Comparison of ENCODE assay signal across 24 mouse cellular contexts in the genomic region with DNA sequence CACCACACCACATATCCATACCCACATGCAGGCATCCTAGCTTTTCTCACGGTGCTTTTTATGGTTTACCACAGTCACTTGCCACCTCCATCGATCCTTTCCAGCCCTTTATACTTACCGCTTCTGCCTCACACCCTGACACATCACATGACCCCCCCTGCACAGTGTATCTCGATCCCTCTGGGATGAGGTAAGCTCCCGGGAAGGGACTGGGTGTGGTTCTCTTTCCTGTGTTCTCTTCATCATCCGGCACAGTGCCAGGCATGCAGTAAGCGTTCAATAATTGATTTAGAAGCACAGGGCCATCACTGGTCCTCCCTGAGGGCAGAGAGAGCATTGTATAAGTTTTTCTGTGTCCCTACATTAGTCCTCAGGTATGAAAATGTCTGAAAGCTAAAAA. TPM values are rescaled to one million over a fixed set of nuclear protein-coding genes. Genes with fewer than 3 reads are reported as not detected.
DNase-seq lines count a peak whose midpoint lies in the region; ATAC-seq and TF ChIP-seq lines count a peak whose summit lies in the region.
"Had no signal": no experiment of that assay in that cellular context is flagged by ENCODE, and none has a peak within 500 bp of the region (broad histone marks: within the 10 kb centered on the region; RNA-seq: fewer than 3 reads in every experiment).

No protein-coding gene starts in this region.

- DNase-seq in lung, postnatal 0 days (ENCODE audit: low spot score) = no peak
- DNase-seq in lung, postnatal 10 days = no peak
- DNase-seq in NIH3T3 (ENCODE audit: low read depth) = peak; percentile 8
- no peak for DNase-seq in testis, postnatal 14 days (ENCODE audit: low spot score)
- DNase-seq in thymus, postnatal 36 days = no peak
- DNase-seq: adrenal gland, postnatal 10 days; cerebellum, adult 18-20 months; cerebellum, adult 9-10 months; cerebellum, postnatal 14 days; gastrocnemius, postnatal 10 days; gastrocnemius, postnatal 36 days; heart, adult 2 months; heart, postnatal 14 days; heart, postnatal 4 days had no signal

- 47% methylated on average over 7 of the region's 7 CpGs for WGBS in lung, postnatal 0 days

- ATAC-seq in lung, postnatal 0 days = 0 out of 2 replicates have a peak, but pooled peaks have one; percentile 21
- ATAC-seq: forebrain, embryonic 13.5 days; forebrain, embryonic 16.5 days; hindbrain, postnatal 0 days; inflammation-experienced regulatory T-cells, adult 6 months had no signal

- no peaks in the 10 kb centered on the region for H3K9me3 ChIP-seq in lung, postnatal 0 days (ENCODE audit: low read length)
- H3K9me3 ChIP-seq: forebrain, embryonic 10.5 days; forebrain, embryonic 13.5 days; G1E; heart, embryonic 10.5 days; heart, embryonic 13.5 days had no signal

- no peaks in the 10 kb centered on the region for H3K79me2 ChIP-seq in C2C12 (ENCODE audit: control insufficient read depth, insufficient read depth)

- H3K79me3 ChIP-seq in C2C12 (ENCODE audit: low read depth) = no peaks in the 10 kb centered on the region

- no peak for TF ChIP-seq CTCF in lung, postnatal 0 days (IDR thresholded peaks at IDR 0.05)
- no peak for TF ChIP-seq CTCF in C2C12 (IDR thresholded peaks at IDR 0.05; ENCODE audit: control insufficient read depth, insufficient read depth, insufficient read length)

- no peak overlapping the region for H3K4me3 ChIP-seq in lung, postnatal 0 days (ENCODE audit: low read depth, low read length)
- H3K4me3 ChIP-seq in C2C12 (ENCODE audit: insufficient read depth, poor library complexity, severe bottlenecking) = no peak overlapping the region
- H3K4me3 ChIP-seq: forebrain, embryonic 10.5 days; forebrain, embryonic 13.5 days; heart, adult 2 months; heart, embryonic 10.5 days; heart, embryonic 13.5 days had no signal

- no peak overlapping the region for H3K4me2 ChIP-seq in lung, postnatal 0 days (replicated peaks; ENCODE audit: low read depth, low read length)
- H3K4me2 ChIP-seq: forebrain, embryonic 13.5 days; heart, embryonic 13.5 days; hindbrain, embryonic 14.5 days had no signal

- no peaks in the 10 kb centered on the region for H3K27me3 ChIP-seq in lung, postnatal 0 days (replicated peaks; ENCODE audit: insufficient read depth, low read length)
- peaks cover 27% of the 10 kb centered on the region for H3K27me3 ChIP-seq in C2C12 (ENCODE audit: control insufficient read depth, insufficient read depth, insufficient read length)
- H3K27me3 ChIP-seq: forebrain, embryonic 13.5 days had no signal

- no peak overlapping the region for H3K27ac ChIP-seq in lung, postnatal 0 days (ENCODE audit: low read length)
- H3K27ac ChIP-seq: forebrain, embryonic 10.5 days; forebrain, embryonic 13.5 days; heart, adult 2 months; heart, embryonic 10.5 days; heart, embryonic 13.5 days; hindbrain, embryonic 14.5 days; hindbrain, postnatal 0 days had no signal

- H3K36me3 ChIP-seq in lung, postnatal 0 days (ENCODE audit: insufficient read depth, low read length) = no peaks in the 10 kb centered on the region
- no peaks in the 10 kb centered on the region for H3K36me3 ChIP-seq in C2C12 (ENCODE audit: control insufficient read depth, insufficient read depth)
- H3K36me3 ChIP-seq: forebrain, embryonic 10.5 days; G1E; heart, embryonic 10.5 days; heart, embryonic 13.5 days had no signal

- H3ac ChIP-seq in C2C12 (ENCODE audit: control insufficient read depth, insufficient read length, low read depth) = no peak overlapping the region

- no peak for TF ChIP-seq EP300 in lung, postnatal 0 days (IDR thresholded peaks at IDR 0.05)

- H3K4me1 ChIP-seq in lung, postnatal 0 days (ENCODE audit: insufficient read depth, low read depth, low read length) = no peaks in the 10 kb centered on the region
- H3K4me1 ChIP-seq: heart, embryonic 10.5 days; heart, embryonic 13.5 days had no signal

- H3K9ac ChIP-seq in lung, postnatal 0 days (replicated peaks; ENCODE audit: low read depth) = no peak overlapping the region
- H3K9ac ChIP-seq: forebrain, embryonic 13.5 days; heart, embryonic 13.5 days; hindbrain, embryonic 14.5 days had no signal

TF ChIP-seq in C2C12, 6 proteins besides CTCF, POLR2A, EP300 and RAD21:
- TF ChIP-seq MYOD1 (IDR thresholded peaks at IDR 0.05; ENCODE audit: control insufficient read depth, insufficient read length, low read depth) (no peak), MAX (IDR thresholded peaks at IDR 0.05) (no peak), FOSL1 (IDR thresholded peaks at IDR 0.05; ENCODE audit: insufficient read depth, low read length, poor library complexity, severe bottlenecking) (no peak), USF1 (IDR thresholded peaks at IDR 0.05; ENCODE audit: low read depth) (peak; percentile 17)

RNA-seq across cellular contexts. Expression of a gene that starts 15.6 kb away (rescaled TPM):
- polyA plus RNA-seq in lung, postnatal 0 days (2015; fragmentation: Nextera tagmentation; extraction: Ambion mirVana) = 0.56 and 0.63 TPM in 2 replicates
- 0.07 TPM for polyA plus RNA-seq in C2C12 (2012; fragmentation: generic; extraction: Trizol)

RNA-seq across cellular contexts. Expression of a gene that starts 28.8 kb away (rescaled TPM):
- 8.1 and 9.6 TPM in 2 replicates for polyA plus RNA-seq in lung, postnatal 0 days (2015; fragmentation: Nextera tagmentation; extraction: Ambion mirVana)
- polyA plus RNA-seq in C2C12 (2012; fragmentation: generic; extraction: Trizol) = 13.8 TPM
